Mouse (Mus musculus) lung, embryonic 14.5 days (tissue): ENCODE measurements at regions not wholly inside any gene's neighbourhood (a gene's known extent, or its start where the extent isn't known, plus 50 kb on each side); places are given as distances from the start of the nearest gene placed in this dataset.

Source experiments
- ATAC-seq: fragments of 200-750 bp; cut with Nextera tagmentation; 2 replicates; pipeline ENCODE4 v1.8.0; 2017; ENCODE audit warnings: mild to moderate bottlenecking, moderate TSS enrichment, moderate library complexity; ENCODE audit not compliant: insufficient read depth
- DNase-seq: peaks from one replicate; pipeline ENCODE4 v3.0.0-alpha.2; 2015
- H3K27ac ChIP-seq: fragments of 300-500 bp; sonication (generic); 2 replicates; pipeline ENCODE4 v1.5.1; 2014; ENCODE audit warnings: low read depth, mild to moderate bottlenecking, moderate library complexity
- H3K27me3 ChIP-seq: fragments of 300-500 bp; sonication (generic); 2 replicates; pipeline ENCODE4 v1.6.1; 2014; ENCODE audit warnings: low read length, control low read depth; ENCODE audit not compliant: insufficient read depth
- H3K36me3 ChIP-seq: fragments of 300-500 bp; sonication (generic); 2 replicates; pipeline ENCODE4 v1.6.1; 2014; ENCODE audit warnings: control low read depth; ENCODE audit not compliant: insufficient read depth
- H3K4me1 ChIP-seq: fragments of 300-500 bp; sonication (generic); 2 replicates; pipeline ENCODE4 v1.6.1; 2014; ENCODE audit warnings: antibody characterized with exemption, control low read depth; ENCODE audit not compliant: insufficient read depth
- H3K4me2 ChIP-seq: fragments of 300-500 bp; sonication (generic); 2 replicates; pipeline ENCODE4 v1.6.1; 2014; ENCODE audit warnings: mild to moderate bottlenecking
- H3K4me3 ChIP-seq: fragments of 300-500 bp; sonication (generic); 2 replicates; pipeline ENCODE4 v1.5.1; 2014; ENCODE audit warnings: low read depth, low read length
- H3K9ac ChIP-seq: fragments of 300-500 bp; sonication (generic); 2 replicates; pipeline ENCODE4 v1.6.1; 2014
- H3K9me3 ChIP-seq: fragments of 300-500 bp; sonication (generic); 2 replicates; pipeline ENCODE4 v1.6.1; 2016; ENCODE audit warnings: low read depth, low read length, control low read depth
- CTCF ChIP-seq: IDR thresholded peaks from 2 replicates; pipeline ENCODE4 v1.5.1; 2016; ENCODE audit warnings: antibody characterized with exemption, low read depth
- WGBS: fragments of 180-500 bp; shearing (Covaris S2); extraction: QIAGEN DNeasy Blood & Tissue Kit; methylation state at CpG from one replicate; pipeline ENCODE4 v1.1.7; 2014; 5-methylcytosine and 5-hydroxymethylcytosine counted together

DNA sequence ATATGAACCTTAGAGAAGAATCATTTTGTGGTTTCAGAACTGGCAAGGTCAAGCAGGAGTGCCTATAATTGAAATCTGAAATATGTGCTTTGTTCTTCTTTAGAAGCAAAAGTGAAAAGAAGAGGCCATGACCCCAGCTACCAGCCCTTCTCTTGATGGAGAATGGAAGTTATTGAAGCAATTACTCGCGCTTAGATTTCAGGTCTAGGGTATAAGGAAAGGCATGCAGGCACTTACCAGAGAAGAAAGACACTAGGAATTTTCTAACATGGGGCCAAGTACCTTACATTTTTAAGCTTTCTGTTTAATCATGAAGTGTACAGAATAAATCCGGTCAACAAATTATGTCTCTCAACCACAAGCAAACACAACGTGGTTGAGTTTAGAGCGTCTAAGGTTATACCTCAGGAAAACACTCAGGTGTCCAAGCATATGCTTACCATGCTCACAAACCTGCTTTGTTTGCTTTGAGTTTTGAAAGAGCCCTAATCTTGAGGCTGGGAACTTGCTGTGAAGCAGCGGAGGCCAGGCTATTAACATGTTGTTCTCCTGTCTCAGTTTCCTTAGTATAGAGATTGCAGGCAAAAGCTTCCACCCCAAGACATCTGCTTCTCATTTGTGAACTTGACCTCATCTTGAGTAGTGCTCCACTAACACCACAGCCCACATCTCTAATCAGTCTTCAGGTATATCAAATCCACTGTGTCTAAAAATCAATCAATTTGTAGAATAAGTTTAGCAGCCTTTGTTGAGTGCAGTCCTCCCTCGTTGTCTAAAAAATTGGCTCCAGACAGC is 251.4 kb upstream of the C9orf72 start:
- WGBS, result 57% methylated on average over 7 of the region's 7 CpGs
- H3K4me3 ChIP-seq, result no peak overlapping the region
- H3K36me3 ChIP-seq, result no peaks in the 10 kb centered on the region
- H3K27ac ChIP-seq, result no peak overlapping the region
- TF ChIP-seq CTCF, result no peak
- no peak overlapping the region for H3K4me2 ChIP-seq
- no peaks in the 10 kb centered on the region for H3K27me3 ChIP-seq
- DNase-seq (peak; percentile 21), ATAC-seq (peak; percentile 75)
- H3K4me1 ChIP-seq, result no peaks in the 10 kb centered on the region
- H3K9me3 ChIP-seq, result no peaks in the 10 kb centered on the region
- no peak overlapping the region for H3K9ac ChIP-seq

DNA sequence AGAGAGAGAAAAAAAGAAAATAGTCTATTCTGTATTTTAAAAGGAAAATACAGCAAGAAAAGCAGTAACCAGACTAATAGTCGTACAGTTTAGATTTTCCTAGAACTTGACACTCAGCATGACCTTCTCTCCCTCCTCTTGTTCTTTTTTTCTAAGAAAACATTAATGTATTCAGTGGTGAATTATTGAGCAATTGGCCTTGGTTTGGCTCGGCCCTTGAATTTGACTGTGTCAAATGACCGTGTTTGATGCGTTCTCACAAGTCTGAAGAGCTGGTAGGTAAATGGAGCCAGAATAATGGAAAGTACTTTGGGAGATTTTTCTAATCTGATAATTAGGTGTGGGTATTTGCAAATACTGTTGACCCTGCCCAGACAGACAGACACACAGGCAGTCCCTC is 248.0 kb upstream of the C9orf72 start:
- no peaks in the 10 kb centered on the region for H3K4me1 ChIP-seq
- no peak for TF ChIP-seq CTCF
- ATAC-seq (no peak), DNase-seq (no peak)
- H3K27me3 ChIP-seq, result no peaks in the 10 kb centered on the region
- WGBS, result 68% methylated on average over 4 of the region's 4 CpGs
- H3K9ac ChIP-seq, result no peak overlapping the region
- no peak overlapping the region for H3K27ac ChIP-seq
- H3K36me3 ChIP-seq, result no peaks in the 10 kb centered on the region
- H3K4me3 ChIP-seq, result no peak overlapping the region
- H3K9me3 ChIP-seq, result no peaks in the 10 kb centered on the region
- H3K4me2 ChIP-seq, result no peak overlapping the region
